Mouse (Mus musculus): ENCODE results near the gene Gm12830. TPM values are rescaled to one million over a fixed set of nuclear protein-coding genes. Genes with fewer than 3 reads are reported as not detected.

Gene Gm12830
- not detected in 2 replicates for total RNA-seq (2017)

- ATAC-seq (replicated peaks in 1 of 2; ENCODE audit: insufficient read depth in 1 of 2, low FRiP score in 2 of 2, low TSS enrichment in 1 of 2, low read depth in 1 of 2, poor library complexity in 2 of 2, severe bottlenecking in 2 of 2): peak; percentile 68 to 76
Measured at GRCm38 (mm10) chr4:114821567-114822192, at the start of gene Gm12830. TSS of gene Gm12830 (plus strand) at chr4:114821722.

DNA sequence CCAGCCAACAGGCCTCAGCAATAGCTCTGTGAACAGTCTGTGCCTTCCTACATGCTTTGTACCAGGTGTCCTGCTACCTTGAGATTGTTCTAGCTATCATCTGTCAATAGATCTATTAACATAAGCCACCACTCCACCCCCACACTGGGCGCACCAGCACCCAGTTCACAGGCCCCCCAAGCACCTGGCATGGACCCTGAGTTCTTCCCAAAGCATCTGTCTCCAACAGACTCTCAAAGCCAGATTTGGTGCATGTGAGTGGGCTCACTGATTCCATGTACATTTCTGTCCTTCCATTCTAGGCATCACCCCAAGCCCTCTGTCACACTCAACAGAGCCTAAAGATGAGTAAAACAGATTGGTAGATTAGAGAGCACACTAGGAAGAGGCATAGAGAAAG, 48.2 kb upstream of the Gm12830 start:
- no peak for ATAC-seq (replicated peaks in 1 of 2; ENCODE audit: insufficient read depth in 1 of 2, low FRiP score in 2 of 2, low TSS enrichment in 1 of 2, low read depth in 1 of 2, poor library complexity in 2 of 2, severe bottlenecking in 2 of 2)

GRCm38 (mm10) chr4:114777625-114778202, 43.8 kb upstream of the Gm12830 start:
- ATAC-seq (replicated peaks in 1 of 2; ENCODE audit: insufficient read depth in 1 of 2, low FRiP score in 2 of 2, low TSS enrichment in 1 of 2, low read depth in 1 of 2, poor library complexity in 2 of 2, severe bottlenecking in 2 of 2): no peak

- ATAC-seq (replicated peaks in 1 of 2; ENCODE audit: insufficient read depth in 1 of 2, low FRiP score in 2 of 2, low TSS enrichment in 1 of 2, low read depth in 1 of 2, poor library complexity in 2 of 2, severe bottlenecking in 2 of 2): no peak
Measured at GRCm38 (mm10) chr4:114778716-114779474, 42.6 kb upstream of the Gm12830 start.

- no peak for ATAC-seq (replicated peaks in 1 of 2; ENCODE audit: insufficient read depth in 1 of 2, low FRiP score in 2 of 2, low TSS enrichment in 1 of 2, low read depth in 1 of 2, poor library complexity in 2 of 2, severe bottlenecking in 2 of 2)
Measured at GRCm38 (mm10) chr4:114779475-114779757, 42.1 kb upstream of the Gm12830 start.

- 0 out of 4 replicates have a peak, but pooled peaks of 1 of the 2 experiments have one; percentile 2 for ATAC-seq (replicated peaks in 1 of 2; ENCODE audit: insufficient read depth in 1 of 2, low FRiP score in 2 of 2, low TSS enrichment in 1 of 2, low read depth in 1 of 2, poor library complexity in 2 of 2, severe bottlenecking in 2 of 2)
Measured at GRCm38 (mm10) chr4:114779758-114780546, 41.6 kb upstream of the Gm12830 start.

- ATAC-seq (replicated peaks in 1 of 2; ENCODE audit: insufficient read depth in 1 of 2, low FRiP score in 2 of 2, low TSS enrichment in 1 of 2, low read depth in 1 of 2, poor library complexity in 2 of 2, severe bottlenecking in 2 of 2): no peak
Measured at GRCm38 (mm10) chr4:114782851-114783250, 38.7 kb upstream of the Gm12830 start.

DNA sequence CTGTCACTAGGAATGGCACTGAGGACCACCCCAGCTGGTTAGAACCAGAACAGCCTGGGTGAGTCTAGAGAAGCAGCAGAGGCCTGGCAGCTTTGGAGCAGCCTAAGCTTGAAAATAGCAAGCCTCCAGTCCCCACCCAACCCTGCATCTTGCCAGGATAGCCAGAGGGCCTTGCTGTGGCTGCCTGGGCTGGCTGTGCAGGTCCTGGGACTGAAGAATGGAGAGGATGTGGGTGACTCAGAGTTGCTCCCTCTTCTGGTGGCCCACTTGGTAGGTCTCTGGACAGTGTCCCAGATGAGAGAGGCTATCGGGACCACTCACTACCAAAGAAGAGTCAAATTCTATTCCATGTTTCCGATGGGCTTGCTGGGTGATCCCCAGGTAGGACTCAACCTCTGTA, 36.8 kb upstream of the Gm12830 start:
- no peak for ATAC-seq (replicated peaks in 1 of 2; ENCODE audit: insufficient read depth in 1 of 2, low FRiP score in 2 of 2, low TSS enrichment in 1 of 2, low read depth in 1 of 2, poor library complexity in 2 of 2, severe bottlenecking in 2 of 2)

DNA sequence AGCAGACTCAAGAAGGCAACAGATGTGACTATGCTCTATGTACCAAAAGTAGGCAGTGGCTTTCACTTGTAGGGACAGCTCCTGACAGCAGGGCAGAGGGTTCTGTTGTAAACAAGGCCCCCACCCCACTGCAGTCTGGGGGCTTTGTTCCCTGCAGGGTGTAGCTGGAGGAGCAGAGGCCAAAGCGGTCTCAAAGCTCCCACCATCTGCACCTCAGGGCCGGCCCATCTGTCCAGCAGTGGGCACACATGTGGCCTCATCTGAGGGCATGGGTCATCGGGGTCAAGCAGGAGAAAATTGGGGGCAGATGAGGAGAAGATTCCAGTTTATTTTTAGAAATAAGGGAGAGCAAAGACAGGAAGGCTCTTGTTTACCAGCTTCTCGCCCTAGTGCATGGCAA, 32.7 kb upstream of the Gm12830 start:
- no peak for ATAC-seq (replicated peaks in 1 of 2; ENCODE audit: insufficient read depth in 1 of 2, low FRiP score in 2 of 2, low TSS enrichment in 1 of 2, low read depth in 1 of 2, poor library complexity in 2 of 2, severe bottlenecking in 2 of 2)

DNA sequence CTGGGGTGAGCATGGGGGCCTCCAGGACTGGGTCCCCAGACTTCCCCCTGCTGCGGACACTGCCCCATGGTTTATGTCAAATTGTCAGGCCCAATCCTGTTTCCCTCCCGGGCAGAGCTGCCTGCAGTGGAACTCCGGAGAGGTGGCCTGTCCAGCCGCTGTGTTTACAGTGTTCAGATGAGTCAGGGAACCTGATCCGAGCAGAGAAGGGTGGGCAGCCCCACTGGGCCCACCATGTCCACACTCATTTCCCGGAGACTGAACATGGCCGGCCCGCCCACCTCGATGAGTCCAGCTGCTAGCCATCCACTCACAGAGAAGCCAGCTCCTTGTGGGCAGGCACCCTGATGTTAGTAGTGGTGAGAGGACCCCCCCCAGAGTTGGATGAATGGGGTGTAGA, 29.9 kb upstream of the Gm12830 start:
- ATAC-seq (replicated peaks in 1 of 2; ENCODE audit: insufficient read depth in 1 of 2, low FRiP score in 2 of 2, low TSS enrichment in 1 of 2, low read depth in 1 of 2, poor library complexity in 2 of 2, severe bottlenecking in 2 of 2): no peak

DNA sequence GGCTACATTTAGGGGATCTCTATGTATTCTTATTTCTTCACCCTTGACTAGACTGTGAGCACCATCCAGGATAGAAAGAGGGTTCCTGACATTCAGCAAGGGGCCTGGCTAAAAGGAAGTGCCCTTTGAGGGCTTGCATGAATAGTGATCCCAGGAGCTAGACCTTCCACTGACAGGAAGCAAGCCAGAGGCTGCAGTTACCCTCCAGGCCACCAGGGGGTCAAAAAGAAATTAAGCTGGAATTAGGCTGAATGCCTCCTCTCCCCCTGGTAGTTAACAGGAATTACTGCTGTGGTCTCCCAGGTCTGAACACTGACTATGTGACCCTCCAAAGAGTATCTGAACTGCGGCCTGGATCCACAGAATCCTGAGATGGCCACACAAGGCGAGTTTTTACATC, 27.7 kb upstream of the Gm12830 start:
- ATAC-seq (replicated peaks in 1 of 2; ENCODE audit: insufficient read depth in 1 of 2, low FRiP score in 2 of 2, low TSS enrichment in 1 of 2, low read depth in 1 of 2, poor library complexity in 2 of 2, severe bottlenecking in 2 of 2): no peak

DNA sequence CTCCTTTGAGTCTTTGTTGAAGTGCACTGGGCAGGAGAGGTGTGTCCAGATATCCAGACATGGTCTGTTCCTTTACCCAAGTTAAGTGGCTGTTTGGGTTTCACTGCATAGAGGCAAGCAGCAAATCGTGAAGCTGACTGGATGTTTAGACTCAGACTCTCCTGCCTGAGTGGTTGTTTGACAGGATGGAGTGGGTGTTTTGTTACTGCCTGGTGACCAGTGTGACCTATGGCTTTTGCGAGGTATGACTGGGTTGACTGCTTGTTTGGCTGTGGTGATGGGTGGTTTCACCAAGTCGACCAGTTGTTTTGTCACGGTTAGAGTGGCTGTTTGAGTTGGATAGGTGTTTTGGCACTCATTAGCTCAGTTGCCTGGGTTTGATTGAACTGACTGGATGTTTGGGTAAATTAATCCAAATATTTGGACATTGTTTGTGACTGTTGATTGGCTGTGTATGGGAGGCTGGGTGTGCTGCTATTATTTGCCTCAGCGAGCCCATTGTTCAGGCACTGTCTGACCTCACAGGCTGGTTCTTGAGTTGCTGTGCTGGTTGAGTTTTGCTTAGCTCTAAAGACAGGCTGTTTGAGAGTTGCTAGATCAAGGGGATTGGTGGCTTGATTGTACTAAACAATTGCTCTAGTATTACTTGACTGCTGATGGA, 24.1 kb upstream of the Gm12830 start:
- ATAC-seq (replicated peaks in 1 of 2; ENCODE audit: insufficient read depth in 1 of 2, low FRiP score in 2 of 2, low TSS enrichment in 1 of 2, low read depth in 1 of 2, poor library complexity in 2 of 2, severe bottlenecking in 2 of 2): no peak

DNA sequence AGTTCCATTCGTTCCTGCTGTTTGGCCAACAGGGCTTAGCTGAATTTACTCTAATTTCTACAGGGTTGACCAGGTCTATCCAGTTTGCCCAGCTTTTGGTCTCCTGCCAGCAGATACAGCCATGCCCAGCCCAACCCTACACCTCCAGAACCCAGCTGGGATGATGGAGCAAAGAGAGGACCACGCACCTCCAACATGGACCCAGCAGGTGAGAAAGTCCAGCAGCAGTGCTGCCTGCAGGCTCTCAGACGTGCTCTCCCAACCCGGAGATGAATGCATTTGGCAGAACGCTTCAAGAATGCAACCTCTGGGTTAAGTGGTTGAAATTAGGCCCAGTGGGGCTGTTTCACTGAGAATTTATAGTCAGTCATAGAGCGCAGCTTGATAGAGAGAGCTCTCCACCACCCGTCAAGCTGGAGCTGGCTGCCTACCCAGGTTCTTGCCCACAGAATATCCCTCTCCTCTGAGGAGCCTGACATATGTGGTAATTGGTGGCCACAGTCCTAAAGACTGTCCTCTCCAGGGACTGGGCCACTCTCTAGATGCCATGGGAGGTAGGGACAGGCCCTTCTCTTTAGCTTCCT, 23.4 kb upstream of the Gm12830 start:
- no peak for ATAC-seq (replicated peaks in 1 of 2; ENCODE audit: insufficient read depth in 1 of 2, low FRiP score in 2 of 2, low TSS enrichment in 1 of 2, low read depth in 1 of 2, poor library complexity in 2 of 2, severe bottlenecking in 2 of 2)

GRCm38 (mm10) chr4:114804096-114804495, 17.4 kb upstream of the Gm12830 start:
- no peak for ATAC-seq (replicated peaks in 1 of 2; ENCODE audit: insufficient read depth in 1 of 2, low FRiP score in 2 of 2, low TSS enrichment in 1 of 2, low read depth in 1 of 2, poor library complexity in 2 of 2, severe bottlenecking in 2 of 2)

- no peak for ATAC-seq (replicated peaks in 1 of 2; ENCODE audit: insufficient read depth in 1 of 2, low FRiP score in 2 of 2, low TSS enrichment in 1 of 2, low read depth in 1 of 2, poor library complexity in 2 of 2, severe bottlenecking in 2 of 2)
Measured at GRCm38 (mm10) chr4:114818963-114819702, 2.4 kb upstream of the Gm12830 start.

DNA sequence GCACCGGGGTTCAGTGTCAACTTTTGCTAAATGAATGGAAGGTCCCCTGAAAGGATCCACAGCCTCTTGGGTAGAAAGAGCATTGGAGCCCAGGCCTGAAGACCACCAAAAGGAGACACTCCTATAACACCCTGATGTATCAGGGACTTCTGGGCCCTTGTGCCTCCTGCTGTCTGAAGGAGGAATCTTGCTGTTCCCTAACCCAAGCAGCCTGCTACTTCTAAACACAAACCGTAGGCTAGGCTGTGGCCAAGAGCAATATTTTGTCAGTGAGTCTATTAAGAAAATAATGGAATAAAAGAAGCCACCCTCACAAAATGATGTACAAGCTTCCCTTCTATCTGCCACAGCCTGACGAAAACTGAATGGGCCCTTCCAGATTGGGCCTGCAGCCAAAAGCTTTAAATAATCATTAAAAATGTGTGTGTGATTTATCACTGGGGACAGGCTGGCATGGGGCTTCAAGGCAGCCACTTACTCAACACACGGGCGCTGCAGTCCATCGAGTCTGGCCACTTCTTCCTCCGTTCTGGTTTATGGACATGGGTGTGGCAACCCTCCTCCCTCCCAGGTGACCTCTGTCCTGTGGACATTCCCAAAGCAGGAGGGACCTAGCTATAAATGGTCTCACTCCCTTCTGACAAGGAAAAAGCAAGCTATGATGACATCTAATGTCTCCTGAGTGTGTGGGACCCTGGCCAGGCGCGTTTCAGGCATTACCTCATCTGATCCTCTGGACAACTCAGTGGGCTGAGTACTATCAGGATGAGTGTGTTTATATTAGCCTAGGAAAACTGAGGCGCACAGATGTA, 13.5 kb downstream of the Gm12830 start:
- no peak for ATAC-seq (replicated peaks in 1 of 2; ENCODE audit: insufficient read depth in 1 of 2, low FRiP score in 2 of 2, low TSS enrichment in 1 of 2, low read depth in 1 of 2, poor library complexity in 2 of 2, severe bottlenecking in 2 of 2)
